Mouse (Mus musculus): Measurements from ENCODE around the gene Pkn3.
"Not testable (repeated sequence)": the region's sequence is repeated elsewhere in the genome, so short reads cannot be mapped to it uniquely, and the experiment has no call there.

DNA sequence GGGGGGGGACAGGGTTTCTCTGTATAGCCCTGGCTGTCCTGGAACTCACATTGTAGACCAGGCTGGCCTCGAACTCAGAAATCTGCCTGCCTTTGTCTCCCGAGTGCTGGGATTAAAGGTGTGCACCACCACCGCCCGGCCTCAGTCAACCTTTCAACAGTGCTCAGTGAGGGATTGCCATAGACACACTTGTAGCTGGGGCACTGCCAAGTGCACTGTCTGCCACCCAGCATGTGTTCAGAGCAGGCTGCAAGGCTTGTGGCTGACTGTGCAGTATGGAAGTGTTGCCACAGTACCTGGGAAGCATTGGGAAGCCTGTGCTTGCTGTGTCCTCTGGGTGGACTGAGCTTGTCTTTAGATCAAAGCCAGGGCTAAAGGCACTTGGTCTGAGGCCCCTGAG, 62.5 kb downstream of the Pkn3 start:
- not testable (repeated sequence) for TF ChIP-seq CTCF (IDR thresholded peaks at IDR 0.05; ENCODE audit: insufficient read depth, low read length); POLR2A (IDR thresholded peaks at IDR 0.05; ENCODE audit: borderline replicate concordance, extremely low read depth, low read depth, low read length)
